Mouse (Mus musculus) erythroblast, embryonic 14.5 days (primary cell): Measurements from ENCODE around the gene Crhr1.

Source experiments
- GATA1 ChIP-seq: IDR thresholded peaks from 2 replicates; pipeline ENCODE4 v1.6.1; 2012; ENCODE audit warnings: low read length, inconsistent platforms, mixed read lengths
- TAL1 ChIP-seq: IDR thresholded peaks from 3 replicates; pipeline ENCODE4 v1.6.1; 2012; ENCODE audit warnings: low read length, inconsistent platforms, mixed read lengths

- TF ChIP-seq GATA1, result no peak
- TF ChIP-seq TAL1, result no peak
Measured at GRCm38 (mm10) chr11:104095151-104095550, 37.5 kb upstream of the Crhr1 start.
